Mouse (Mus musculus): ENCODE data around the gene Acbd4. TPM values are rescaled to one million over a fixed set of nuclear protein-coding genes. Genes with fewer than 3 reads are reported as not detected.

Acbd4 gene
- polyA plus RNA-seq, 1 experiment from 2014 or later: 54.4 TPM

- no peak for ATAC-seq (ENCODE audit: low read depth)
- no peak overlapping the region for H3K9ac ChIP-seq (ENCODE audit: low read depth, low read length)
- H3K27ac ChIP-seq (ENCODE audit: low read length): no peak overlapping the region
- H3K4me1 ChIP-seq (ENCODE audit: control insufficient read depth, low read depth, low read length): peaks cover 13% of the 10 kb centered on the region
- H3K9me3 ChIP-seq (replicated peaks; ENCODE audit: control insufficient read depth, low read length): no peaks in the 10 kb centered on the region
- no peaks in the 10 kb centered on the region for H3K36me3 ChIP-seq (ENCODE audit: control insufficient read depth, insufficient read depth)
- H3K4me2 ChIP-seq (ENCODE audit: low read depth, low read length): no peak overlapping the region
- WGBS (ENCODE audit: insufficient replicate concordance): 38% methylated on average over 22 of the region's 22 CpGs
- H3K4me3 ChIP-seq (ENCODE audit: low read depth, low read length): no peak overlapping the region
- peaks cover 31% of the 10 kb centered on the region for H3K27me3 ChIP-seq (ENCODE audit: control insufficient read depth, insufficient read depth, low read depth, low read length)
Measured at GRCm38 (mm10) chr11:103096979-103097894, 4.2 kb upstream of the Acbd4 start.

GRCm38 (mm10) chr11:103098531-103099190 is 2.8 kb upstream of the Acbd4 start:
- Histone ChIP-seq H3K36me3 (ENCODE audit: control insufficient read depth, insufficient read depth) (no peaks in the 10 kb centered on the region), H3K9ac (ENCODE audit: low read depth, low read length) (no peak overlapping the region), H3K9me3 (replicated peaks; ENCODE audit: control insufficient read depth, low read length) (no peaks in the 10 kb centered on the region), H3K27ac (ENCODE audit: low read length) (no peak overlapping the region), H3K4me2 (ENCODE audit: low read depth, low read length) (no peak overlapping the region), H3K4me3 (ENCODE audit: low read depth, low read length) (no peak overlapping the region), H3K4me1 (ENCODE audit: control insufficient read depth, low read depth, low read length) (peaks cover 19% of the 10 kb centered on the region), H3K27me3 (ENCODE audit: control insufficient read depth, insufficient read depth, low read depth, low read length) (peaks cover 31% of the 10 kb centered on the region)
- WGBS (ENCODE audit: insufficient replicate concordance): 72% methylated on average over 11 of the region's 11 CpGs
- no peak for ATAC-seq (ENCODE audit: low read depth)

GRCm38 (mm10) chr11:103099352-103099940 is 2.0 kb upstream of the Acbd4 start:
- Histone ChIP-seq H3K9ac (ENCODE audit: low read depth, low read length) (no peak overlapping the region), H3K27ac (ENCODE audit: low read length) (no peak overlapping the region), H3K27me3 (ENCODE audit: control insufficient read depth, insufficient read depth, low read depth, low read length) (peaks cover 31% of the 10 kb centered on the region), H3K4me3 (ENCODE audit: low read depth, low read length) (no peak overlapping the region), H3K4me1 (ENCODE audit: control insufficient read depth, low read depth, low read length) (peaks cover 27% of the 10 kb centered on the region), H3K4me2 (ENCODE audit: low read depth, low read length) (no peak overlapping the region), H3K36me3 (ENCODE audit: control insufficient read depth, insufficient read depth) (no peaks in the 10 kb centered on the region), H3K9me3 (replicated peaks; ENCODE audit: control insufficient read depth, low read length) (no peaks in the 10 kb centered on the region)
- WGBS (ENCODE audit: insufficient replicate concordance): 57% methylated on average over 12 of the region's 12 CpGs
- ATAC-seq (ENCODE audit: low read depth): no peak

GRCm38 (mm10) chr11:103100361-103100760 is 1.1 kb upstream of the Acbd4 start:
- no peaks in the 10 kb centered on the region for H3K9me3 ChIP-seq (replicated peaks; ENCODE audit: control insufficient read depth, low read length)
- peaks cover 36% of the 10 kb centered on the region for H3K4me1 ChIP-seq (ENCODE audit: control insufficient read depth, low read depth, low read length)
- no peak overlapping the region for H3K27ac ChIP-seq (ENCODE audit: low read length)
- WGBS (ENCODE audit: insufficient replicate concordance): 49% methylated on average over 8 of the region's 8 CpGs
- H3K36me3 ChIP-seq (ENCODE audit: control insufficient read depth, insufficient read depth): no peaks in the 10 kb centered on the region
- ATAC-seq (ENCODE audit: low read depth): no peak
- H3K4me3 ChIP-seq (ENCODE audit: low read depth, low read length): no peak overlapping the region
- no peak overlapping the region for H3K9ac ChIP-seq (ENCODE audit: low read depth, low read length)
- peaks cover 31% of the 10 kb centered on the region for H3K27me3 ChIP-seq (ENCODE audit: control insufficient read depth, insufficient read depth, low read depth, low read length)
- no peak overlapping the region for H3K4me2 ChIP-seq (ENCODE audit: low read depth, low read length)

DNA sequence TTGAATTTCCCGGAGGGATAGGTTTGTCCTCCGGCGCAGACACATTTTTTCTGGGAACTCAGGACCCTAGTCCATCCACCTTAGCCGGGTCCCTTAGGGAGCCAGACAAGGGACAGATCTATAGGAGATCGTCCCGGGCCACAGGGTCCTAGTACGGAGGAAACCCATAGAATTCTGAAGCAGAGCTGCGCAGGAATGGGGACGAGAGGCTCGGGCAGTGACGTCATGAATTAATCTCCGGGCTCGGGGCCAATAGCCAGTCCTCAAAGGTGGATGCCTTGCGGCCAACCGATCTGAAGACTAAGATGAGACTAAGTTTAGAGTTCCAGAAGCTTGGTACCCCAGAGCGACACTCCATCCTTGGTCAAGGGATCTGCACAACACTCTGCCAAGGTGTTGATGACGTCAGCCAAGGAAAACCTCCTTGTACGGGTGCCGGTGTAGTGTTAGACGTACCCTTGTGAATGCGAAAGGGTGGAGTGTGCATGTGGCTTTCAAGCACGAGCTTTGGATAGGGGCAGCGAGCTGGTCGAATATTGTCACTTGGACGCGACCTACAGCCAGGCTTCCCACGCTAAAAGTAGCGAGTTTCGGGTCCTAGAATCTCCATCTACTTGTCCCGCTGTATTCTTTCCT is 502 bp downstream of the Acbd4 start:
- Histone ChIP-seq H3K27ac (ENCODE audit: low read length) (peak overlapping the region; percentile 0; the same call in 1 of the 2 replicates), H3K4me1 (ENCODE audit: control insufficient read depth, low read depth, low read length) (peaks cover 52% of the 10 kb centered on the region), H3K36me3 (ENCODE audit: control insufficient read depth, insufficient read depth) (no peaks in the 10 kb centered on the region), H3K4me3 (ENCODE audit: low read depth, low read length) (peak overlapping the region; percentile 61), H3K9me3 (replicated peaks; ENCODE audit: control insufficient read depth, low read length) (no peaks in the 10 kb centered on the region), H3K27me3 (ENCODE audit: control insufficient read depth, insufficient read depth, low read depth, low read length) (peaks cover 31% of the 10 kb centered on the region), H3K9ac (ENCODE audit: low read depth, low read length) (peak overlapping the region; percentile 56), H3K4me2 (ENCODE audit: low read depth, low read length) (peak overlapping the region; percentile 90)
- ATAC-seq (ENCODE audit: low read depth): no peak
- 3% methylated on average over 30 of the region's 30 CpGs for WGBS (ENCODE audit: insufficient replicate concordance)

DNA sequence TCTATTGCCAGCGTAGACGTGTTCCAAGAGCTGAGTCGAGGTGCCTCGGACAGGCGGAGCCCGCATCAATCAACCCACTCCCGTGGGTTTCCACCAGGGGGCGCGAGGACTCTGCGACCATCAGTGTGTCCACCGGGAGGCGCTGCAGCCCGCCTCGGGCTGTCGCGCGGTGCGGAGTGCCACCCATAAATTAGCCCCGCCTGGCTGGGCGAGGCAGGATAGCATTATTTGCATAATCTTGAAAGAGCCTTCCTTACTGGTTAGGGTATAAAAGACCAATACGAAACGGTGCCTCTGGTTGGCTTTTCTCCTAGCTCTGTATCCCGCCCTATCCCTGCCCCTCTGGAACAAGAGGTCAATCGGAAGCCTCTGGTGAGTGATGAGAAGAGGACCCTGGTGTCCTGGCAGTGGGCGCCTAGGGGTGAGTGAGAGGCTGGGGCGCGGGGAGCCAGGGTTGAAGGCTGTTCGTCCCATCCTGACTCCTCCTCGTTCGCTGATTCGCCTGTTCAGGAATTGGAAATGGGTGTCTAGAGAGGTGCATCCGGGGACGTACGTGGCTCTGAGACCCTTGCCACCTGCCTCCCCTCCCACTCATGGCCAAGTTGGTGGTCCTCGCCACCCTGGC is 1.4 kb downstream of the Acbd4 start:
- Histone ChIP-seq H3K9me3 (replicated peaks; ENCODE audit: control insufficient read depth, low read length) (no peaks in the 10 kb centered on the region), H3K4me3 (ENCODE audit: low read depth, low read length) (peak overlapping the region; percentile 81), H3K36me3 (ENCODE audit: control insufficient read depth, insufficient read depth) (peaks cover 3% of the 10 kb centered on the region; the same call in 1 of the 2 replicates), H3K4me2 (ENCODE audit: low read depth, low read length) (peak overlapping the region; percentile 90), H3K27me3 (ENCODE audit: control insufficient read depth, insufficient read depth, low read depth, low read length) (peaks cover 31% of the 10 kb centered on the region), H3K9ac (ENCODE audit: low read depth, low read length) (peak overlapping the region; percentile 87), H3K27ac (ENCODE audit: low read length) (peak overlapping the region; percentile 96), H3K4me1 (ENCODE audit: control insufficient read depth, low read depth, low read length) (peaks cover 54% of the 10 kb centered on the region)
- under 1% methylated on average over 35 of the region's 35 CpGs for WGBS (ENCODE audit: insufficient replicate concordance)
- peak; percentile 90 for ATAC-seq (ENCODE audit: low read depth)

GRCm38 (mm10) chr11:103103621-103104020 is 2.1 kb downstream of the Acbd4 start:
- Histone ChIP-seq H3K9ac (ENCODE audit: low read depth, low read length) (peak overlapping the region; percentile 87), H3K27ac (ENCODE audit: low read length) (peak overlapping the region; percentile 96), H3K4me1 (ENCODE audit: control insufficient read depth, low read depth, low read length) (peaks cover 54% of the 10 kb centered on the region), H3K4me2 (ENCODE audit: low read depth, low read length) (peak overlapping the region; percentile 79), H3K27me3 (ENCODE audit: control insufficient read depth, insufficient read depth, low read depth, low read length) (peaks cover 31% of the 10 kb centered on the region), H3K9me3 (replicated peaks; ENCODE audit: control insufficient read depth, low read length) (no peaks in the 10 kb centered on the region), H3K4me3 (ENCODE audit: low read depth, low read length) (peak overlapping the region; percentile 81), H3K36me3 (ENCODE audit: control insufficient read depth, insufficient read depth) (peaks cover 3% of the 10 kb centered on the region; the same call in 1 of the 2 replicates)
- 51% methylated on average over 8 of the region's 8 CpGs for WGBS (ENCODE audit: insufficient replicate concordance)
- no peak for ATAC-seq (ENCODE audit: low read depth)

GRCm38 (mm10) chr11:103104469-103104868 is 3.0 kb downstream of the Acbd4 start:
- H3K9ac ChIP-seq (ENCODE audit: low read depth, low read length): peak overlapping the region; percentile 87
- peak overlapping the region; percentile 79 for H3K4me2 ChIP-seq (ENCODE audit: low read depth, low read length)
- peaks cover 54% of the 10 kb centered on the region for H3K4me1 ChIP-seq (ENCODE audit: control insufficient read depth, low read depth, low read length)
- peak overlapping the region; percentile 81 for H3K4me3 ChIP-seq (ENCODE audit: low read depth, low read length)
- peaks cover 3% of the 10 kb centered on the region; the same call in 1 of the 2 replicates for H3K36me3 ChIP-seq (ENCODE audit: control insufficient read depth, insufficient read depth)
- peak; percentile 59 for ATAC-seq (ENCODE audit: low read depth)
- WGBS (ENCODE audit: insufficient replicate concordance): 23% methylated on average over 7 of the region's 7 CpGs
- H3K27me3 ChIP-seq (ENCODE audit: control insufficient read depth, insufficient read depth, low read depth, low read length): peaks cover 28% of the 10 kb centered on the region
- peak overlapping the region; percentile 96 for H3K27ac ChIP-seq (ENCODE audit: low read length)
- no peaks in the 10 kb centered on the region for H3K9me3 ChIP-seq (replicated peaks; ENCODE audit: control insufficient read depth, low read length)

Data from liver, embryonic 16.5 days (tissue).